Mouse (Mus musculus) small intestine, adult 2 months (tissue): Measurements from ENCODE around the gene Ralgapa2.

Experiments used
- CTCF ChIP-seq: fragments of 200-500 bp; IDR thresholded peaks from 2 replicates; pipeline ENCODE4 v1.5.1; 2012; ENCODE audit warnings: low read depth, mild to moderate bottlenecking, control low read depth, inconsistent platforms, low read length, moderate library complexity, mixed read lengths; ENCODE audit not compliant: insufficient replicate concordance, insufficient read length; ENCODE audit errors: extremely low read depth
- POLR2A ChIP-seq: fragments of 200-500 bp; IDR thresholded peaks from 2 replicates; pipeline ENCODE4 v1.6.1; 2012; ENCODE audit warnings: low read depth, mild to moderate bottlenecking, control low read depth, inconsistent platforms, low read length, moderate library complexity

GRCm38 (mm10) chr2:146363483-146363882 lies 148.7 kb downstream of the Ralgapa2 start:
- no peak for TF ChIP-seq CTCF
- TF ChIP-seq POLR2A: no peak
